Mouse (Mus musculus): Measurements from ENCODE around the gene Ccdc124. TPM values are rescaled to one million over a fixed set of nuclear protein-coding genes. Genes with fewer than 3 reads are reported as not detected.
"Not testable (repeated sequence)": the region's sequence is repeated elsewhere in the genome, so short reads cannot be mapped to it uniquely, and the experiment has no call there.

Ccdc124 gene
- total RNA-seq, 4 experiments from 2014 or later: 37.9 to 47.4 (median 45.7) TPM

DNA sequence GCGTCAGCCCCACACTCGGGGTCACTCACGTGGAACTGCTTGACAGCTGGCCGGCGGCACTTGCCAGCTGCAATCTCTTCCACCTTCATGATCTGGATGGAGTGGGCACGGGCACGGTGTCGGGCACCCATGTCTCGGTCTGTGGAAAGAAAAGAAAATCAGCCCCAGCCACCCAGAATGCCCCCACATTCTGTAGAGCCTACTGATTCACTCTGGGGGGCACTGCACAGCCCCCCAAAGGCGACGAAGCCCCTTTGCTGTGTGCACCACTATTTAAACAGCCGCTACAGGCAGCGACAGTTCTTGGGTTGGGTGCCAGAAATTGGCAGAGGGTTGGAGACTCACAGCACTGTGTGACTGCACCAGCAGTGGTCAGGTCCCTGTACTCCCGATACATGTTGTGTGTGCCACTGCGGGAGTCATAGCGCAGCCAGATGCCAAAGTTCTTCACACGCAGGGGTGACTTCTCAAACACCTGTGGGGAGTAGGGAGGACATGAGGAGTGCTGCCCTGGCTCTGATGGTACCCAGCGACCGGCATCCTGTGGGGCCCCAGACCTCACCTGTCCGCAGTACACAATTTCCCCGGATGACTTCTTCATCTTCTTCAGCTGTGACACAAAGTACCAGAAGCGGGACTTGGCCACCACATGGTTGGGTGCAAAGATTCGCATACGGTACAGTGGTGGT is 22.0 kb upstream of the Ccdc124 start:
- DNase-seq (ENCODE audit: low spot score): not testable (repeated sequence)

DNA sequence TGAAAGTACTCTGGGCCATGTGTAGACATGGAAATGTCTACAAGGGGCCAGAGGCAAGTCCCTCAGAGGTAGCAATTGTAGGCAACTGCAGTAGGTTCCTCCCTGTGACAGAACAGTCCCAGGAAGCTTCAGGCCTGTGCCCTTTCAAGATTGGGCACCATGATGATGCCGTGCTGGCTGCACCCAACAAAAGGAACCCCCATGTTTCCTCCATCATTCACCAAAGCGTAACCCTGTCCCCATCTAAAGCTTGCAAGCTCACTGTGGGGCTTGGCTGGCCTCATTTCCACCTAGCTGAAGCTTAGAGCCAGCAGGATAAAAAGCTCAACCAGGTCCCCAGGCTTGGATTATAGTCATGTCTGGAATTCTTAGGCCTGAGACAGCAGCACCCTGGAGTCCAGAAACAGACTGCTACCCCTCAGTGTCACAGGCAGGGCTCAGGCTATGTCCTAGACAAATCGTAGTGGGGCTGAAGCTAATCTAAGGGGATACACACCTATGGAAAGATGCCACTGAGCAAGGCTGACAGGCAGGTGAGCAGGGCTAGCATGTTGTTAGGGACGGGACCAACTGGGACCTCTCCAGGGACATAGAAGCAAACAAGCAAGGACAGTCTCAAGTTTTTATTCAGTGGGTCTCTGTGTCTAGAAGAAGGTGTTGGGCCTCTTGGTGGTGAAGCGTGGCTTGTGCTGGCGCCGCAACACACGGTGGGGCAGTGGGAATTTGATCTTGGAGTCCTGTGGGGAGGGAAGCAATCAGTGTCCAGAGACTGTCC is 21.2 kb upstream of the Ccdc124 start:
- DNase-seq (ENCODE audit: low spot score): no peak

DNA sequence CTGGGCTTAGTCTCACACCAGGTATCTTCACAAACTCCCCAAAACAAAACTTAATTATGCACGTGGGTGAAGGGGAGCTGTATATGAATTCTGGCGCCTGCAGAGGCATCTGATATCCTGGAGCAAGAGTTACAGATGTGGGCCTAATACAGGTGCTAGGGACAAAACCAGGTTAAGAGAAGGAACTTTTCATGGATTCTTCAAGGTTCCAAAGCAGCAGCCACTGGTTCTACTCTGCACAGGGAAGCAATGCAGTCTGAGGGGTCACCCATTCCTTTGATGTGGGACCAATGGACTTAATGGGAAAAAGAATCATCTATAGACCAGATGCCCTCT is 20.6 kb upstream of the Ccdc124 start:
- DNase-seq (ENCODE audit: low spot score): no peak

DNA sequence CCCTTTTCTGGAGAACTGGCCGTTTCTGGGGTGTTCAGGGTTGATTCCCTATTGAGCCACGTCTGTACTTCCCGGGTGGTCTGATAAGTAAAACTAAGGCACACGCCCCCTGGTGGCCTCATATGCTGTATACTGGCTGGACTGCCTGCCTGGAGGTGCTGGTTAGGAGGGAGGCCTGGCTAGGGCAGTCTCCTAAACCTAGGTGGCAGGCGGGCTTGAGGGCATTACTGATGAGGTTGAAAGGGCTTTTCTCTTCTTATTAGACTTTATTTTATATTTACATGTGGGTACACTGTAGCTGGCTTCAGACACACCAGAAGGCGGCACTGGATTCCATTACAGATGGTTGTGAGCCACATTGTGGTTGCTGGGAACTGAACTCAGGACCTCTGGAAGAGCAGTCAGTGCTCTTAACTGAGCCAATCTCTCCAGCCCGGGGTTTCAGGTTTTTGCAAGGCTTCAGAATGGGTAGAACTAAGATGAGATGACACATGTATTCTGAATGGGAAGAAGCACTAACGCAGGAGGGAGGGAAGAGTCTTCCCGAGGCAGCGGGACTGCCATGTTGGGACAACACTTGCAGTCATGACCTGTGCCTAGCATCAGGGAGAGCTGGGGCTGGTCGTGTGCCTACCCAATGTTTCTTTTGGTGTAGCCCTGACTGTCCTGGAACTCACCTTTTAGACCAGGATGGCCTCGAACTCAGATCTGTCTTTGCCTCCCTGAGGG is 20.1 kb upstream of the Ccdc124 start:
- DNase-seq (ENCODE audit: low spot score): peak; percentile 49

DNA sequence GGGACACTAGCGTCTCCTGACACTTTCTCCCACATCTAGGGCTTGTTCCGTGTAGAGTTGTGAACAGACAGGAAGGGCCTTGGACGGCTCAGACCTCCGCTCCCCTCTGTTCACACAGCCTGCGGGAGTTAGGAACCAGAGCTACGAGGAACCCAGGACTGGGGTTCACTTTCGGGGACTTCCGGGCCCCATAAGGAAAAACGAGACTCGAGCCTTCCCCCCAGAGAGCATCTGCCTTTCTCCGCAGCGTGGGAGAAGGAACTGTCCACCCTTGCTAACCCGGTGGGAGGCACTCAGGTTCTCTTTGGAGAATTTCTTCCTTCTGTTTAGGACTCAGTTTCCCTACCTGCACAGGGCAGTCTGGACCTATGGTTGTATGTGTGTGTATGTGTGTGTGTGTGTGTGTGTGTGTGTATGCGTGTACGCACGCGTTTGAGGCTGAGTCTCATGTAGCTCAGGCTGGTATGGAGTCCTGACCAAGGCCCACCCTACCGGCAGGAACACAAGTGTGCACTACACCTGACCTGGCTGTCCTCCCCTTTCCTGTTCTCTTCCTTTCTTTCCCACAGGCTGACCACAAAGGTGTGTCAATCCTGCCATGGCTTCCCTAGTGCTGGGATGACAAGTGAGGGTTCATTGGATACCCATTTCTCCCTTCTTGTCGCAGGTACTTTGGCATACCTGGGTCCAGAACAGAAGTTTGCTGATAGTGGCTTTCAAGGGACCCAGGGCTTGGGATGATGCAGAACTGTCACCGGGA is 19.3 kb upstream of the Ccdc124 start:
- DNase-seq (ENCODE audit: low spot score): no peak

DNA sequence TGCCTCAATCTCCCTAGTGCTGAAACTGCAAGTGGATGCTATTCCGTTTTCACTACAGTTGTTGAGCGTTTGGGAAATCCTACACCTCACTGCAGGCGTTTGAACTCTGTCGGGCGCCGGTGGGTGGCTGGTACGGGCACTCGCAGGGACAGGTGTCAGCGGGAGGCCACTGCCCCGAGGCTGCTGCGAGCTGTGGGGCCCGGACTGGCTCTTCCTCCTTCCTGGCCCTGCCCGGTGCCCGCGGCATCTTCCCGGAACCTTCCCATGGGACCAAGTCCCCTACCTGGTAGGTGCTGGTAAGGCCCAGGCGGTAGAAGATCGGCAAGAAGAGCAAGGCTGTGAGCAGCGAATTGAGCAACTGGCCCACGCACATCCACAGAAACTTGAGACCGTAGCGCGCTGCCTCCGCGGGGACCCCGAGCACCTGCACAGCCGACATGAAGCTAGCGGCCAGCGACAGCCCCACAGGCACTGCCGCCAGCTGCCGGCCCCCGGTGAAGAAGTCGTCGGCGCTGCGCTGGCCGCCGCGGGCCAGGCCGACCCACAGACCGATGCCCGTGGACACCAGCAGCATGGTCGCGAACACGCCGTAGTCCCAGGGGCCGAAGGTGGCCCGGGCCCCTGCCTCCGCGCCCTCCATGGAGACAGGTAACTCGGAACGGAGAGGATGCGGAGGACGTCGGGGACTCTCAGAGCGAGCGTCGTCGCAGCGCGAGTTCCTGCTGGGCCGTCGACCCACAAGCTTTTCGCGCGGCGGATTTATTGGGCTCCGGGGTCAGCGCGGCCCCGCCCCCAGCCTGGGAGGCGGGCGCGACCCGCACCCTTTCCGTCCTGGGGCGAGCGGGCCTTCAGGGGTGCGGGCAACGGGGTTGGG is 18.5 kb upstream of the Ccdc124 start, which contains the start of gene Slc5a5:
Gene Slc5a5, minus strand, starts transcription at position 736 of the 874 bp plus-strand sequence.
- DNase-seq (ENCODE audit: low spot score): no peak

DNA sequence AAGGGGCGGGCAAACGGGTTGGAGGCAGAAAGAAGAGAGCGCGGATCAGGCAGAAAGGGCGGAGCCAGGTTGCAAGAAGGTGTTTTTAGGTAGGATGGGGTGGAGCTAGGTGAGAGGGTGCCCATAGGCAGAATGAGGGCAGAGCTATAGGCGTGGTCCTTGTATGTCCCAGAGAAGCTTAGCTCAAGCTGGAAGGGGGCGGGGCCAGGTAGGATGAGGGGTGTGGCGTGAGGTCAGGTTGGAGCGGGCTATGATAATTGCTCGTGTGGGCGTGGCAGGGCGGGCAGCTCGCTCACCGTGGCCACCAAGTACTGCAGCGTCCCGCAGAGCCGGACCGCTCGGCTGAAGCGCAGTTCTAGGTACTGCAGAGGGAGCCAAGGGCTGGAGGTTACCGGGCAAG is 17.6 kb upstream of the Ccdc124 start:
- no peak for DNase-seq (ENCODE audit: low spot score)

DNA sequence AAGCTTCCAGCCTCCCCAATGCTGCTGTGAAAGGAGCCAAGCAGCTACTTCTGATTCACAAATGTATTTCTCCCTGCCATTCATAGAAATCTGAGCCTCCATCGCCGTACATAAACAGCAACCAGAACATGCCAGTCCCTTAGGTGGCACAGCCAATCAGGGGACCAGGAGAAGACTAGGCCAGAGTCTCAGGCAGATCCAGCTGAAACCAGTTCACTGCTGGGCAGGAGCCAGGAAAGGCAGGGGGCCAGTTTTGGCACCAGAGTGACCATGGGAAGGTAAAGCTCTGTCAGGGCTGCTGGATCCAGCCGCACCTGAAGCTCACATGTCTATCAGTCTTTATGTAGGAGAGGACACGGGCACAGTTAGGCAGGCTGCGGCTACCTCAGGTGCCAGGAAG is 16.9 kb upstream of the Ccdc124 start:
- no peak for DNase-seq (ENCODE audit: low spot score)

DNA sequence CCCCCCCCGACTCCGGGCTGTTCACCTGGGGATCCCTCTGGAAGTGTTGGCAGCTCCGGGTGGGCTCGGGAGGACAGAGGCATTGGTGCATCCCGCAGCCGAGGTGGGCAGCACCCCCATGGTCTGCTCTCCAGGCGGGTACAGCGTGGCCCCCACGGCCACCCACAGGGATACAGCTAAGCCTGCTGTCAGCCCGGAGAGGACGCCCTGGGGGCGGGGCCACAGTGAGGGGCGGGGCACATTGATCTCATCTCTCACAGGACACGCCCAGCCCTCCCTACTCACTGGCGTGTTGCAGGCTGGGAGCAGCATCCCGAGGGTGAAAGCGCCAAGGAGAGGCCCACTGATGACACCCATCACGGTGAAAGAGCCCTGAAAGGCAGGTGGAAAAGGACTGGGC is 13.9 kb upstream of the Ccdc124 start:
- DNase-seq (ENCODE audit: low spot score): no peak

DNA sequence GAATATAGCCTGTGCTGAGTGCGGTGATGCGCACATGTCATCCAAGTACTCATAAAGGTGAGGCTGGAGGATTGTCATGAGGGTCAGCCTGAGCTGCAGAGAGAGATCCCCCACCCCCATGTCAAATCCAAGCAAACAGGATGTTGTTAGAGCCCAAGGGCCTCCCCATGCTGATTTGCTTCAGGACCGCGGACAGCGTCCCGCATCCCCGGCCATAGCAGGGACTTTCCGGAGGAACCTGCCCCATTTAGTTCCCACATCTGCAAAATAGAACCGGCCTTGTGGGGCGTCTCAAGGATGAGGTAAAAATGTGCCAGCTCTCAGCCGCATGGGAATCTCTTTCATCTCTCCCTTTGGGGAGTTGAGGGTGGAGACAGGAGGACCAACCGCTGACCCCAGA is 11.9 kb upstream of the Ccdc124 start:
- DNase-seq (ENCODE audit: low spot score): no peak

DNA sequence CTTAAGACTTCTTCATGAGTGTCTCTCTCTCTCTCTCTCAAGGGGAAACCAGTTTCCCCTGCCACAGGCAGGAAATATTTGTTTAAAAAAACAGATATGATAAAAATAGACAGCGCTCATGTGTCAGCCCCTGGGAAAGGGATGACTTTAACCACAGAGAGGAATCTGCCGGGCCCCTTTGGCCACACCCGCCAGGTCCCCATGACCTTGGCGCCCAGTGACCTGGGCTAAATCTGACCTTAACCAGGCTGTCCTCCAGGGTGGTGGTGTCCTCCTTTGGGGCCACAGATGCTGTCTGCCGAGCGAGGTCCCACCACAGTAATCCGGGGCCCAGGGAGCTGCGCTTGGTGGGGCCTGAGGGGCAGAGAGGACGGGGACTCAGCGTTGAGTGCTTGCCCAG is 10.9 kb upstream of the Ccdc124 start:
- DNase-seq (ENCODE audit: low spot score): no peak

DNA sequence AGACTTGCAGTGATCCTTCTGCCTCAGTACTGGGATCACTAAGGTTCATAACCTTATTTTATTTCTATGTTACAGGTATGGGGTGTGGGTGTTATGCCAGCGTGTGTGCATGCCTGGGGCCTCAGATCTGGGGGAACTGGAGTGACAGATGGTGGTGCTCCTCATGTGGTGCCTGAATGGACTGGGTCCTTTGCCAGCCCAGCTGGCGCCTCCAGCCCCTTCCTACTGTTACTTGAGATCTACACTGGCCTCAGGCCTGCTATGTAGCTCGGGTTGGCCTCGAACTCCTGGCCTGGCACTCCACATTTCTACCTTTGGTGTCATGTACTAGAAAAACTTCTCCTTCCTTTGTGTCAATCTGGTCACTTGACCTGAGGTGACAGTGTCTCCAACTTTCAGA is 10.5 kb upstream of the Ccdc124 start:
- no peak for DNase-seq (ENCODE audit: low spot score)

DNA sequence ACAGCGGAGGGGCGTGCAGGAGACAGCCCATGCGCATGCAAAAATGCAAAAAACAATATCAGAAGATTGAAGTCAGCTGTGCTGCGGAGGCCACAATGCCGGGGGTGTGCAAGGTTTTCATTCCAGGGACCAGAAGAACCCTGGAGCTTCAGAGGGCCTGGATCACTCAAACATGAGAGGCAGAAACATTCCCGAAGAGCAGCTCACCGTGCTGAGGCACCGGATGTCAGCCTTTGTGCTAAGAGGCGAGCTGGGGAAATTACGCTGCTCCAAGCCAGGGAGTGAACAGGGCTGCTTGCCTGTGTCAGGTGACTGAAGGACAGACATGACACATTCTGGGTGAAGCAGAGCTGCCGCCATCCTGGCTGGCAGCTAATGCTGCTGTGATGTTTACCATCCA is 6.8 kb upstream of the Ccdc124 start:
- DNase-seq (ENCODE audit: low spot score): peak; percentile 37

DNA sequence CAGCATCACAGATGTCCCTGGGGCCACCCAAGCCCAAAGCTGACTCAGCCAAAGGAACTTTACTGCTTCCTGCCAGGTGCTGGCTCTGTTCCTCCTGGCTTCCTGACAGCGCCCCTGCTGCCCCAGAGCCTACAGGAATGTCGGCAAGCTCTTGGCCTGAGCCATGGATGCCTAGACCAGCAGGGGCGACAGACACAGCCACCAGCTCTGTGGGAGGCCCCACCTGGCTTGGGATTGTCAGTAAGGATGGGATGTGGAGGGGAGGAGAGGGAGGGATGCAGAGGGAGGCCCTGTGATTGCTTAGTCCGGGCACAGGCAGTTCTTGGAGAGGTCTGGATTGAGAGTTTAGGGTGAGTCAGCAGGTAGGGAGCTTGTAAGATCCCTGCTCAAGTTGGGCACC is 6.4 kb upstream of the Ccdc124 start:
- peak; percentile 48 for DNase-seq (ENCODE audit: low spot score)

DNA sequence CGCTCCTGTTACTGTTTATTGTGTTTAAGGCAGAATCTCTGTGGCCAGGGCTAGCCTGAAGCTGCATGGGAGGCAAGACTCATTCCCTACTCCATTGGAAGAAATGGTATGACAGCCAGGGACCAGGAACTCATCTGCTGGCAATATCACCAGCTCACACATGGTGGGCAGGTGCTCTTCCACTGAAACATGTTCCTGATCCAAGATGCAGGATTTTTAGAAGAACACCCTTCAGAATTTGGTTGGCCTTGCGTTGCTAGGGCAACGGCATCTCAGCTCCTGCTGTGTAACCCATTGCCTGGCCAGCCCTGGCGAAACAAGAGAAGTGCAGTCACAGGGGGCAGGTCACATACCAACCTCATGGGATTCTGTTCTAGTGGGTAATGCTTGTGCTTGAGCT is 5.8 kb upstream of the Ccdc124 start:
- no peak for DNase-seq (ENCODE audit: low spot score)

DNA sequence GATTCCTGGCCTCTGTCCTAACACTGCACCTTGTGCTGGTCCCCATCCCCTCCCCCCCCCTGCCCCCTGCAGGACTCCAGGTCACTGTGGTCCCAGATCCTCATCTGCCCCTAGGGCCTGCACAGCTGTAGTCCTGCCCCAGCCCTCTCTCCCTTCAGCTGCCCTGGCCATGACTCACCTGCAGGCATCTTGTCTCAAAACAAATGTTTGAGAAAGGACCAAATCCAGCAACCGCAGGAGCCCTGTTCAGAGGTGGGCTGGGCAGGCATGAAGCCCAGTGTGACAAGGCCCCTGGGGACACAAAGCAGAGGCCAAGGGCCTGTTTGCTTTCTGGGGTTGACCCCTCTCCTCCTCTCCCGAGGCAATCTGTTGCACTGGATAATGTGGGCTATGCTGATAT is 4.4 kb upstream of the Ccdc124 start:
- DNase-seq (ENCODE audit: low spot score): no peak

DNA sequence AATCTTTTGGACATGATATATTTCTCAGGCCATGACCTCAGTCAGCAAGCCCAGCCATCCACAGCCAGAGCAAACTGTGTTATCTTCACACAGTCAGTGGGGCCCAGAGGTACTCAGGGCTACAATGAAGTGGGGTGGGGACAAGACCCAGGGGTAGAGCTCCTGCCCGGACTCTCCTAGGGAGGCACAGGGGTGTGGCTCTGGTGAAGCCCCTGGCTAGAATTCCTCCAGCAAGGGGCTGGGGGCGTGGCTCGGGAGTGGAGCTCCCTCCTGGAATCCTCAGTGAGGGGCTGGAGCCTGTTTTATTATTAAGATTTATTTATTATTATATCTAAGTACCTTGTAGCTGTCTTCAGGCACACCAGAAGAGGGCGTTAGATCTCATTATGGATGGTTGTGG is 2.6 kb upstream of the Ccdc124 start:
- no peak for DNase-seq (ENCODE audit: low spot score)

DNA sequence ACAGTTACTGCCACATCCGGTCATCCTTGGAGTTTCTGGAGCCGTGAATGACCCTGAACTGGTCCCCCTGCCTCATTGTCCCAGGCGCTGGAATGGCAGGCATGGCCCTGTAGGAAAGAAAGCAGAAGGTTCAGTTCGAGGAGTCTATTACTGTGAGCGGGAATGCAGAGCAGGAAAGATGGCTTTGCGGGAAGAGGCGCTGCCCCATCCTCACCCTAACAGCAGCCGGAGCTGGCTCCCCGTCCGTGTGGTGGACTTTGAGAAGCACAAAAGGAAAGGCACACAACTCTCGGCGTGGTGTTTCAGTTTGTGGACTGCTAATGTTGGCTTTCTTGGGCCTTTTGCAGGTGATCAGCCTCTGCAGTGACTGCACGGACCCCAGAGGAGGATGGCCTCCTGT is 706 bp upstream of the Ccdc124 start:
- DNase-seq (ENCODE audit: low spot score): no peak

DNA sequence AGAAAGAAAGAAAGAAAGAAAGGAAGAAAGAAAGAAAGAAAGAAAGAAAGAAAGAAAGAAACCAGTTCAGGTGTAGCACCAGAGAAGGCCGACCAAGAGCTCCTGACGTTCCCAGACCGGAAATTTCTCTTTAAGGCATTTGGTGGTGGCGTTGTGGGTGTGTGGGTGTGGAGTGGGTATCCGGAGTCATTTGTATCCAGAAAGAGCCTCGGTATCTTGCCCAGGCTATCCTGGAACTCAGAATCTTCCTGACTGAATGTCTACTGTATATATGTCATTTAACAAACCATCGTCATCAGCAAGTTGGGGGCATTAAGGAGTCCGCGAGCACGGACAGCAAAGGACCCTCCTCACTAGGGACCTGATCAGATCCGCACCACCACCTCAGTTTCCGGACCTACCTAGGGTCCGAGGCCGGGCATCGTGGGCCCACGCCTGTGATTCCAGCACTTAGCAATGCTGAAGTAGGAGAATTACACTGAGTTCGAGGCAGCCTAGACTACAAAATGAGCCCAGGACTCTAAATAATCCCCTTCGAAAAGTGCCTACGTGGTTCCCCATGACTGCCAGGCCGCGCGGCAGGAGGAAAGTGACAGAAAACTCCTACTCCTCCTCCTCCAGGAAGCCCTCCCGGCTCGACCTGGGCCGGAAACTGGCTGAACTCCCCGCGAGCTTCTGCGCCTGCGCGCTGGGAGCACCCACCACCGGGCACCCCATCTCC is 932 bp downstream of the Ccdc124 start:
- DNase-seq (ENCODE audit: low spot score): no peak

DNA sequence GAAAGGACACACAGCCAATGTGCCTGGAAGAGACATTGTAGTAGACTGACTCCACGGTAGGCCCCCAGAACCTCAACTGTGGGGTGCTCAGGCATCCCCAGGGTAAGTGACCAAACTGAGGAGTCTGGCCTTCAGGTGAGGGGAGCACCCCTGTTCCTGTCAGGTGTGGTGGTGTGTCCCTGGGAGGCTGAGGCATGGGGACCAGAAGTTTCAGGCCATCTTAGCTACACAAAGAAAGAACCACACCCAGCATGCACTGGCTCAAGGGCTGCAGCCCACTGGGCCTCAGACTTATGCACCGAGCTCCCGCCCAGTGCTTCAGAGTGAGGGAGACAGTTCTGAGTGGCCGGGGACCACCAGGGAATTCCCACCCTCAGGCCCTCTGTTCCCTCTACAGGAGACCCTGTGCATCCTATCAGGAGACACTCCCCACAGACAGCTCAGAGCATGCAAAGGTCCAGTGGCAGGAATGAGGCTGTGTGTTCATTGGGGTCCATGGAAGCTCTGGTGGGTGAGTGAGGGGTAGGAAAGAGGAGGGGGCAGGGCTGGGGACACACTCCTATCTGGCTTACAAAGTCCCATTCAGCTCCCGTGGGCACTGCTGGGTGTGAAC is 2.4 kb downstream of the Ccdc124 start:
- no peak for DNase-seq (ENCODE audit: low spot score)

Data from heart, adult 8-10 months (tissue).